Mouse (Mus musculus) heart, postnatal 0 days (tissue): Measurements from ENCODE around the gene Il13.

Experiments
- CTCF ChIP-seq: IDR thresholded peaks from 2 replicates; pipeline ENCODE4 v1.5.1; 2016; ENCODE audit warnings: antibody characterized with exemption, control low read depth, low read depth
- EP300 ChIP-seq: IDR thresholded peaks from 2 replicates; pipeline ENCODE4 v1.6.1; 2016; ENCODE audit warnings: antibody characterized with exemption, low read depth

GRCm38 (mm10) chr11:53617562-53618109 is 16.9 kb downstream of the Il13 start:
- TF ChIP-seq CTCF = no peak
- no peak for TF ChIP-seq EP300
